Mouse (Mus musculus) spleen, adult 2 months (tissue): ENCODE measurements at regions not wholly inside any gene's neighbourhood (a gene's known extent, or its start where the extent isn't known, plus 50 kb on each side); places are given as distances from the start of the nearest gene placed in this dataset.

Experiments used
- CTCF ChIP-seq: fragments of 200-500 bp; IDR thresholded peaks from 2 replicates; pipeline ENCODE4 v1.5.1; 2011; ENCODE audit warnings: mild to moderate bottlenecking, inconsistent platforms; ENCODE audit not compliant: insufficient read depth, insufficient read length, insufficient replicate concordance; ENCODE audit errors: extremely low read depth
- POLR2A ChIP-seq: fragments of 200-500 bp; IDR thresholded peaks from 2 replicates; pipeline ENCODE4 v1.6.1; 2011; ENCODE audit warnings: low read depth, low read length, inconsistent platforms

DNA sequence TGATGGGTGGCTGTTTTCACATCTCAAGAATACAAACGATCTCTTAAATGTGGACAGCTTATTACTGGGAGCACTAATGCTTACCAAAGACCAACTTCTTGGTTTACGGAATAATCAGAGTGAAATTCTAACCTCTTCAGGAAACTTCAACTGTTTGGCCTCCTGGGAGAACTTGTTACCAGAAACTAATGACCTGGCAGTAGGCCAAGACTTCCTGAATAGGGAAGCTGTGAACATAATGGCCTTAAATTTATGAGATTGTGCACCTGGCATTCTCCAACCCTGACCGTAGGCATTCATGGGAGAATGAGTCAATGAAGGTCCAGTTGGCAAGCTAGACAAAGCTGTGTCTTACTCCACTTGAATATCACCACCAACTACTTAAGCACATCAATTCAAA is 160.8 kb upstream of the Fbxl4 start:
- TF ChIP-seq POLR2A = no peak
- TF ChIP-seq CTCF = no peak
